ENCODE assay signal across 21 mouse cellular contexts in the genomic region with DNA sequence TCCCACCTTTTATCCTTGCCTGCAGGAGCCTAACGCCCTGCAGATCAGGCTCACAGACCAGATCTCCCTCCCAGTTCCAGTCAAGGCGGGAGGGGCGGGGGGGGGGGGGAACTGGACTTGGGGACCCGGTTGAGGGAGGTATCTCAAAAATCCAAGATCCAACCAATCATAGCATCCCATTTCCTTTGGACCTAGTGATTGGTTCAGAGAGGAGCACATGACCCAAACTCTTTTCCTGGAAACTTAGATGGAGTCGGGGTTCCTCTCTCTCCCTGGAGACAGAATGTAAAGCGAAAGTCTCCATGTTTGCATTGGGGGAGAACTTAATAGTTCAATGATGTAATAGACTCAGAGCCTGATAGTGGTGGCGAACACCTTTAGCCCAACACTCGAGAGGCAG. TPM values are rescaled to one million over a fixed set of nuclear protein-coding genes. Genes with fewer than 3 reads are reported as not detected.
DNase-seq lines count a peak whose midpoint lies in the region; ATAC-seq and TF ChIP-seq lines count a peak whose summit lies in the region.
"Had no signal": no experiment of that assay in that cellular context is flagged by ENCODE, and none has a peak within 500 bp of the region (broad histone marks: within the 10 kb centered on the region; RNA-seq: fewer than 3 reads in every experiment).

No protein-coding gene starts in this region.

- H3K9ac ChIP-seq in hindbrain, embryonic 14.5 days: no peak overlapping the region
- H3K9ac ChIP-seq in ES-Bruce4 (ENCODE audit: low read depth, poor library complexity, severe bottlenecking) (no peak overlapping the region), ES-E14 (ENCODE audit: insufficient read depth, low read depth, low read length, poor library complexity, severe bottlenecking) (peak overlapping the region; percentile 51; the same call in 1 of the 2 replicates)
- no peak overlapping the region for H3K9ac ChIP-seq in midbrain, embryonic 11.5 days (ENCODE audit: low read length)
- H3K9ac ChIP-seq: embryonic facial prominence, embryonic 12.5 days; forebrain, embryonic 13.5 days had no signal

- peaks cover 36% of the 10 kb centered on the region for H3K4me1 ChIP-seq in hindbrain, embryonic 10.5 days (replicated peaks)
- no peaks in the 10 kb centered on the region for H3K4me1 ChIP-seq in hindbrain, embryonic 14.5 days (replicated peaks; ENCODE audit: control insufficient read depth, insufficient read depth, low read length)
- peaks cover 3% of the 10 kb centered on the region for H3K4me1 ChIP-seq in ES-Bruce4 (ENCODE audit: control insufficient read depth, insufficient read depth, low read length)
- H3K4me1 ChIP-seq in ES-E14 (ENCODE audit: control insufficient read depth in 2 of 2, insufficient read depth in 2 of 2, low read length in 2 of 2, poor library complexity in 1 of 2): peaks cover 0 to 7% of the 10 kb centered on the region in 2 experiments; a peak in 2 of 4 replicates
- H3K4me1 ChIP-seq in midbrain, embryonic 10.5 days: peaks cover 34% of the 10 kb centered on the region
- no peaks in the 10 kb centered on the region for H3K4me1 ChIP-seq in midbrain, embryonic 11.5 days (ENCODE audit: control insufficient read depth, insufficient read depth, low read length)

- TF ChIP-seq EP300 in ES-Bruce4 (IDR thresholded peaks at IDR 0.05; ENCODE audit: insufficient read depth, low read depth, low read length): no peak

- H3K4me2 ChIP-seq in hindbrain, embryonic 14.5 days (replicated peaks): no peak overlapping the region
- no peak overlapping the region for H3K4me2 ChIP-seq in midbrain, embryonic 11.5 days
- H3K4me2 ChIP-seq: embryonic facial prominence, embryonic 12.5 days; forebrain, embryonic 13.5 days had no signal

- no peak overlapping the region for H3K4me3 ChIP-seq in hindbrain, embryonic 10.5 days
- H3K4me3 ChIP-seq in hindbrain, embryonic 14.5 days (replicated peaks; ENCODE audit: low read length): no peak overlapping the region
- 0 out of 2 replicates have a peak overlapping the region, but pooled peaks have one; percentile 24 for H3K4me3 ChIP-seq in ES-Bruce4 (ENCODE audit: low read depth, low read length)
- peak overlapping the region; percentile 22 to 44 for H3K4me3 ChIP-seq in ES-E14 (ENCODE audit: insufficient read depth in 1 of 2, low read depth in 1 of 2, low read length in 2 of 2, poor library complexity in 1 of 2, severe bottlenecking in 1 of 2)
- no peak overlapping the region for H3K4me3 ChIP-seq in midbrain, embryonic 10.5 days
- no peak overlapping the region for H3K4me3 ChIP-seq in midbrain, embryonic 11.5 days (ENCODE audit: low read depth, low read length)
- H3K4me3 ChIP-seq: embryonic facial prominence, embryonic 10.5 days; embryonic facial prominence, embryonic 12.5 days; forebrain, embryonic 13.5 days had no signal

- H3K36me3 ChIP-seq in hindbrain, embryonic 10.5 days: no peaks in the 10 kb centered on the region
- H3K36me3 ChIP-seq in hindbrain, embryonic 14.5 days (replicated peaks; ENCODE audit: control insufficient read depth, insufficient read depth): no peaks in the 10 kb centered on the region
- no peaks in the 10 kb centered on the region for H3K36me3 ChIP-seq in ES-Bruce4 (ENCODE audit: control insufficient read depth, insufficient read depth, low read length, poor library complexity, severe bottlenecking)
- H3K36me3 ChIP-seq in ES-E14 (ENCODE audit: control insufficient read depth, insufficient read depth, low read length, poor library complexity, severe bottlenecking): no peaks in the 10 kb centered on the region
- no peaks in the 10 kb centered on the region for H3K36me3 ChIP-seq in midbrain, embryonic 10.5 days
- no peaks in the 10 kb centered on the region for H3K36me3 ChIP-seq in midbrain, embryonic 11.5 days (ENCODE audit: control insufficient read depth, insufficient read depth, low read length)
- H3K36me3 ChIP-seq: embryonic facial prominence, embryonic 10.5 days; embryonic facial prominence, embryonic 12.5 days had no signal

- H3K27me3 ChIP-seq in hindbrain, embryonic 10.5 days (ENCODE audit: insufficient read depth, poor library complexity, severe bottlenecking): peaks cover 9% of the 10 kb centered on the region; the same call in 1 of the 2 replicates
- H3K27me3 ChIP-seq in hindbrain, embryonic 14.5 days (ENCODE audit: control insufficient read depth, insufficient read depth, low read length): no peaks in the 10 kb centered on the region
- no peaks in the 10 kb centered on the region for H3K27me3 ChIP-seq in ES-Bruce4 (ENCODE audit: control insufficient read depth, insufficient read depth, low read length, poor library complexity, severe bottlenecking)
- no peaks in the 10 kb centered on the region; the same call in 1 of the 2 replicates for H3K27me3 ChIP-seq in midbrain, embryonic 10.5 days (ENCODE audit: low read depth, poor library complexity, severe bottlenecking)
- H3K27me3 ChIP-seq in midbrain, embryonic 11.5 days (ENCODE audit: control insufficient read depth, insufficient read depth, low read length): no peaks in the 10 kb centered on the region
- H3K27me3 ChIP-seq: embryonic facial prominence, embryonic 12.5 days had no signal

- TF ChIP-seq CTCF in ES-Bruce4 (IDR thresholded peaks at IDR 0.05; ENCODE audit: low read depth, low read length): no peak

- no peak for ATAC-seq in hindbrain, embryonic 14.5 days (ENCODE audit: low FRiP score)
- ATAC-seq in midbrain, embryonic 11.5 days (ENCODE audit: low FRiP score): no peak
- ATAC-seq: forebrain, embryonic 13.5 days; forebrain, embryonic 16.5 days had no signal

- no peaks in the 10 kb centered on the region for H3K9me3 ChIP-seq in hindbrain, embryonic 10.5 days
- no peaks in the 10 kb centered on the region for H3K9me3 ChIP-seq in hindbrain, embryonic 14.5 days (ENCODE audit: control insufficient read depth, low read length)
- H3K9me3 ChIP-seq in ES-Bruce4 (replicated peaks; ENCODE audit: control insufficient read depth, insufficient read depth, low read length, poor library complexity, severe bottlenecking): no peaks in the 10 kb centered on the region
- no peaks in the 10 kb centered on the region for H3K9me3 ChIP-seq in ES-E14 (ENCODE audit: control insufficient read depth, insufficient read depth, low read depth, low read length)
- no peaks in the 10 kb centered on the region for H3K9me3 ChIP-seq in midbrain, embryonic 10.5 days (replicated peaks)
- no peaks in the 10 kb centered on the region for H3K9me3 ChIP-seq in midbrain, embryonic 11.5 days (ENCODE audit: control insufficient read depth, low read length)
- H3K9me3 ChIP-seq: embryonic facial prominence, embryonic 10.5 days; embryonic facial prominence, embryonic 12.5 days; forebrain, embryonic 13.5 days had no signal

- no peak for TF ChIP-seq POLR2A in ES-Bruce4 (IDR thresholded peaks at IDR 0.05; ENCODE audit: insufficient read depth, low read length)

- in situ Hi-C loops in ES-E14 (cut with MboI; ENCODE audit: low sequenced_read_pairs in 2 of 2, unreplicated experiment in 2 of 2): loop anchor here in 1 of 2 experiments (25.0 kb wide), 1 partner anchor 90 kb away; a partner anchor contains a TSS

- 0 out of 2 replicates have a peak overlapping the region, but pooled peaks have one; percentile 40 for H3K27ac ChIP-seq in hindbrain, embryonic 10.5 days
- H3K27ac ChIP-seq in hindbrain, embryonic 14.5 days: no peak overlapping the region
- H3K27ac ChIP-seq in ES-Bruce4 (ENCODE audit: insufficient read depth, low read length) (no peak overlapping the region), ES-E14 (ENCODE audit: insufficient read depth, low read depth, low read length, poor library complexity, severe bottlenecking) (no peak overlapping the region)
- no peak overlapping the region for H3K27ac ChIP-seq in midbrain, embryonic 10.5 days (replicated peaks)
- H3K27ac ChIP-seq in midbrain, embryonic 11.5 days (ENCODE audit: low read depth, low read length): no peak overlapping the region
- H3K27ac ChIP-seq: embryonic facial prominence, embryonic 10.5 days; embryonic facial prominence, embryonic 12.5 days; forebrain, embryonic 13.5 days had no signal

- DNase-seq in hindbrain, embryonic 10.5 days (ENCODE audit: low spot score): no peak
- DNase-seq in hindbrain, embryonic 14.5 days (ENCODE audit: low spot score): no peak
- DNase-seq in ES-E14 (ENCODE audit: low read depth, low spot score) (no peak), ZHBTc4 (ENCODE audit: low read depth, low spot score) (peak; percentile 46)
- DNase-seq in midbrain, embryonic 10.5 days (ENCODE audit: low spot score): no peak
- DNase-seq in layer of hippocampus, postnatal 10 days (ENCODE audit: low spot score in 2 of 2): no peak
- DNase-seq in midbrain, embryonic 11.5 days (ENCODE audit: low spot score, missing footprints): no peak
- DNase-seq: adrenal gland, adult 2 months; adrenal gland, postnatal 10 days; adrenal gland, postnatal 25 days; B cell, adult 2 months; cerebellum, adult 11 months; cerebellum, adult 18-20 months; cerebellum, adult 9-10 months; cerebellum, postnatal 10 days; cerebellum, postnatal 25 days had no signal

- 47% methylated on average over 8 of the region's 8 CpGs for WGBS in hindbrain, embryonic 10.5 days
- 56% methylated on average over 8 of the region's 8 CpGs for WGBS in hindbrain, embryonic 14.5 days
- 51% methylated on average over 8 of the region's 8 CpGs for WGBS in midbrain, embryonic 10.5 days
- WGBS in midbrain, embryonic 11.5 days: 55% methylated on average over 8 of the region's 8 CpGs

RNA-seq across cellular contexts. Expression of a gene that starts 4.9 kb away (rescaled TPM):
- polyA plus RNA-seq in hindbrain, embryonic 10.5 days (2016; fragmentation: Nextera tagmentation; extraction: Ambion mirVana): 0.35 and 1.4 TPM in 2 replicates
- polyA plus RNA-seq in hindbrain, embryonic 14.5 days (2014; fragmentation: Nextera tagmentation; extraction: Ambion mirVana): 1.6 and 3.2 TPM in 2 replicates
- polyA plus RNA-seq in ES-Bruce4 (2011; ENCODE audit: insufficient read depth, insufficient read length, low read depth, missing spikeins): not detected in 2 replicates
- total RNA-seq in ES-E14 (2012; rRNA removed): 0.31 and 0.69 TPM in 2 replicates
- polyA plus RNA-seq in midbrain, embryonic 10.5 days (2016; fragmentation: Nextera tagmentation; extraction: Ambion mirVana): 0.43 and 1.4 TPM in 2 replicates
- 1 to 10 TPM in 1 of 2 experiments, under 1 TPM in 1; 0.94 to 2.4 TPM for total RNA-seq in layer of hippocampus, postnatal 10 days (2021)
- 0.52 and 2.0 TPM in 2 replicates for polyA plus RNA-seq in midbrain, embryonic 11.5 days (2014; fragmentation: Nextera tagmentation; extraction: Ambion mirVana)

RNA-seq across cellular contexts. Expression of a gene that starts 8.2 kb away (rescaled TPM):
- polyA plus RNA-seq in hindbrain, embryonic 10.5 days (2016; fragmentation: Nextera tagmentation; extraction: Ambion mirVana): 0.19 and 0.42 TPM in 2 replicates
- 3.6 and 3.9 TPM in 2 replicates for polyA plus RNA-seq in hindbrain, embryonic 14.5 days (2014; fragmentation: Nextera tagmentation; extraction: Ambion mirVana)
- polyA plus RNA-seq in ES-Bruce4 (2011; ENCODE audit: insufficient read depth, insufficient read length, low read depth, missing spikeins): not detected in 2 replicates
- not detected in 2 replicates for total RNA-seq in ES-E14 (2012; rRNA removed)
- polyA plus RNA-seq in midbrain, embryonic 10.5 days (2016; fragmentation: Nextera tagmentation; extraction: Ambion mirVana): 0.41 and 0.91 TPM in 2 replicates
- total RNA-seq in layer of hippocampus, postnatal 10 days (2021): 10 to 100 TPM; 11.3 to 12.4 TPM
- 0.29 and 0.84 TPM in 2 replicates for polyA plus RNA-seq in midbrain, embryonic 11.5 days (2014; fragmentation: Nextera tagmentation; extraction: Ambion mirVana)

RNA-seq across cellular contexts. Expression of a gene that starts 29.1 kb away (rescaled TPM):
- polyA plus RNA-seq in hindbrain, embryonic 10.5 days (2016; fragmentation: Nextera tagmentation; extraction: Ambion mirVana): 37.2 and 40.9 TPM in 2 replicates
- polyA plus RNA-seq in hindbrain, embryonic 14.5 days (2014; fragmentation: Nextera tagmentation; extraction: Ambion mirVana): 29.0 and 30.4 TPM in 2 replicates
- polyA plus RNA-seq in ES-Bruce4 (2011; ENCODE audit: insufficient read depth, insufficient read length, low read depth, missing spikeins): 25.8 and 37.1 TPM in 2 replicates
- 82.7 and 103 TPM in 2 replicates for total RNA-seq in ES-E14 (2012; rRNA removed)
- 35.9 and 37.0 TPM in 2 replicates for polyA plus RNA-seq in midbrain, embryonic 10.5 days (2016; fragmentation: Nextera tagmentation; extraction: Ambion mirVana)
- total RNA-seq in layer of hippocampus, postnatal 10 days (2021): 10 to 100 TPM; 34.0 to 38.9 TPM
- polyA plus RNA-seq in midbrain, embryonic 11.5 days (2014; fragmentation: Nextera tagmentation; extraction: Ambion mirVana): 29.3 and 33.5 TPM in 2 replicates

Comparison
In these comparisons a context has a peak if more than half of its experiments do, and no peak if none do; other contexts are left out.
1. H3K4me3 ChIP-seq: peak in ES-Bruce4 (single experiment) and ES-E14 (2 of 2); none in hindbrain, embryonic 10.5 days (single experiment), hindbrain, embryonic 14.5 days (single experiment), midbrain, embryonic 10.5 days (single experiment) and midbrain, embryonic 11.5 days (single experiment).